Mouse (Mus musculus) liver, embryonic 14 days (tissue): ENCODE results near the gene Ankrd1. TPM values are rescaled to one million over a fixed set of nuclear protein-coding genes. Genes with fewer than 3 reads are reported as not detected.

Experiments
- polyA plus RNA-seq: library from polyadenylated mRNA; depleted of rRNA; stranded (reverse); fragments of >200 nt; gene quantifications from 2 replicates; pipeline ENCODE4 v1.2.3, GENCODE M21; 2012; rRNA removed

Ankrd1 gene
- polyA plus RNA-seq = 0.12 and 0.15 TPM in 2 replicates

DNA sequence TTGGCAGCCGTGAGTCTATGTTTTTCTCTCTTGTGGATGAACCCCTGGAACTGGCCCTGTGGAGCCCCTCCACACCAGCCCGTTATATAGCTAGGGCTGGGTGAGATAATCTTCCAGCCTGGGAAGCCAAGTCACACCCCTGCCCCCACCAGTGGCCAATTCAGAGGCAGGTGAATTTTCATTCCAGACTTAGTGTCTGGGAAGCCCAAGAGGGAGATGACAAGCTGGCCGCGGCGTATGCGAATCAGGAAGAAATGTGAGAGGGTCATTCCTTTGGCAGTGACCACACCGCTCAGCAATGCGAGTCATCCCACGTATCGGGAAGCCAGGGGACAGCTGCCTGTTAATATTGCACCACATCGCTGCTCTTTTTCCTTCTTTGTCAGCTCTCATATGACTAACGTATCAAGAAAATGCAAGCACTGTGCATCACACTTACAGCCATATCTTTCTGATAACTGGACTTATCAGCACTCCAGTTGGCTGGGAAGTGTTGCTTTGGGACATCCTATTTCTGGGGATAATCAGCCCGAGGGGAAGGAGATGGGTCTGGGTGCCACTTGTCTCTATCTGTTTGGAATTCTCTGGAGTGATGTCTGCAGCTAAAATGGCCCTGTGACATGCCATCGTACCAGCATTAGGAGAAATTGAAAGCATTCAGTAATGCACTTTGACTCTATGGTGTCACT is at the start of gene Ankrd1:
TSS of gene Ankrd1 (minus strand) at position 317 of the 689 bp plus-strand sequence.

GRCm38 (mm10) chr19:36083262-36084225 is 36.4 kb downstream of the Ankrd1 start, which contains the start of gene Rpp30:
TSS of gene Rpp30 (plus strand) at chr19:36083716.

Other genes with a start within 250 kb of the Ankrd1 start
- gene Htr7, start 62.6 kb downstream of the Ankrd1 start, polyA plus RNA-seq = 0.02 TPM in 1 of 2 replicates, not detected in the other
- gene Rpp30, start 36.4 kb downstream of the Ankrd1 start, polyA plus RNA-seq = 18.7 and 20.8 TPM in 2 replicates
- 8.3 and 10.0 TPM in 2 replicates for gene Pcgf5, start 228.2 kb upstream of the Ankrd1 start, polyA plus RNA-seq